Mouse (Mus musculus) kidney, adult 18-20 months (tissue): ENCODE results near the gene Zfp810.
A peak's percentile ranks its signal among the peaks of the same experiment; 100 is the strongest.
"Not testable (repeated sequence)": the region's sequence is repeated elsewhere in the genome, so short reads cannot be mapped to it uniquely, and the experiment has no call there.

Experiments
- DNase-seq: peaks from one replicate; pipeline ENCODE4 v3.0.0; 2021

Zfp810 gene

DNA sequence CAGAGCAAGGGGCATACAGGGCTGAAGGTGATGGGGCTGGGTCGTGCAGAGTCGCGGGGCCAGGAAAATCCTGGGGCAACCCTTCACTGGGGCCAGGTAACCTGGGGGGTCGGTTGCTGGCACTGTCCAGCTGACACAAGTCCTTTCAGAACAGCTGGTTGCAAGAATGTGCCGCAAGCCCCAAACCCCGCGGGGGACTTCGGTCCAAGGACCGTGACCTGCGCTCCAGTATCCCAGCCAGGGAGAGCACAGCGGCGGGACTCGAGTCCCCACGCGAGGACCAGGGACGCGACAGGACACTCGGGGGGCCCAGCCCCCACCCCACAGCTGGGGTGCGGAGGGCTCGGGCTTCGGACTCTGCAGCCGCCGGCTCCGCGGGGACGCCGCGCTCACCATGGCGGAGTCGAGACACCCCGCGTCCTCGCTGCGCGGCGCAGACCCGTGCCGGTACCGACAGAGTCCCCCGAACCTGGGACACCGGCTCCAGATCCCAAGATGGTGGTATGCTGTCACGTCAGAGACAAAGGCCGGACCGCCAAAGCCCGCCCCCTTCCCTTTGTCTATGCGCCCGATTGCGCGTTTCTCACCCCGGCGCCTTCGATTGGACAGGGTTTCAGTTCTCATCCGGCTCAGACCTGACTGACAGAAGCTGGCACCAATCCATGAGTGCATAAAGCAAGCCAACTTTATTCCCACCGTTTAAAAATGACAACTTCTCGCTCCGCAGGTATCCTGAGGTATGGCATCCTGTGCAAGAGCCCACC lies at the start of gene Zfp810:
Gene Zfp810 (minus strand): TSS at position 493 of the 764 bp plus-strand sequence.
- DNase-seq: peak; percentile 91

DNA sequence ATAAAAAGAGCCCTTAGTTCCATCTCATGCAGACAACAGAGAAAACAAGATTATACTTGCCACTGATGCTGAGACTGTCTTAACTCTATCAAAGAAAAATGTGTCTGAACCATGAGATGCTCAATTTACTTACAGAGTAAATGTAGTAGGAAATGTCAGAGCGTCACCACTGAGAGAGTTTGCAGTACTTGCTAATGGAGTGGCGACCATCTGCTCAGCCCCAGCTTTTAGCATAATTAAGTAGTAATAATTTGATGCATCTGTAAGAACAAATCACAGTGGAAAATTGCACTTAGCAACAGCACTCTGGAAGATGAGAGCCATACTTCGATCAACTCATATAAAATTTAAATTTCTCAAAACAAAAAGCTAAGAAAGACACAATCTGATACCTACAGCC lies 48.5 kb upstream of the Zfp810 start:
- no peak for DNase-seq

DNA sequence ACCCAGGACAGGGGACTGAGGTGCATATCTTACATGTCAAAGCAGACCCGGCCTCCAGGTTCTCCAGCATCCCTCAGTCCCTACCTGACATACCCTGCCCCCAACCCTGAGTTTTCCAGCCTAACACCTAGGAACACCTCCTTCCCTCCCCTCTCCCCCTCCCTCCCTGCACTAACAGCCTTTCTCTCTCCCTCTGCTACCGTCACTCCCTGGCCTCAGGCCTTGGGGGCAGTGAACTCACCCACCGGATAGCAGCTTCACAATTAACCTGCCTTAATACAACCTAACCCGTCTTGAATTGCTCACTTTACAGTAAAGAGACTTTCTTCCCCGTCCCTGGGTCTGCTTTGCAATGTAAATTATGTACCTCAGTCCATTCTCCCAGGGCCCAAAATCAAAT lies 46.5 kb upstream of the Zfp810 start:
- DNase-seq: no peak

DNA sequence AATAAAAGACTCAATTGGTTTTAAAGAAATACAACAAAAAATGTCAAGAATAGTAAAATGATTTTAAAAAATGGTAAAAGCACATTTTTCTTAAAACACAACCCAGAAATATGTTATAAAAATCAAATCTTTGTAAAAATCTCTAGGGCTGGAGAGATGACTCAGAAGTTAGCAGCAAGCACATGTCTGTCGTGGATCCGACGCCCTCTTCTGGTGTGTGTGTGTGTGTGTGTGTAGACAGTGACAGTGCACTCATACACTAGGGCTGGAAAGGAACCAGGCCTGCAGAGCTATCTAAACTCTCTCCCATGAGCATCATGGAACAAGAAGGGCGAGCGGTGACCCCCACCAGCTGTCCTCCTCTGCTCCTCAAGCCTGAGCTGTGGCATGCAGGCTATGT lies 46.0 kb upstream of the Zfp810 start:
- DNase-seq: no peak

DNA sequence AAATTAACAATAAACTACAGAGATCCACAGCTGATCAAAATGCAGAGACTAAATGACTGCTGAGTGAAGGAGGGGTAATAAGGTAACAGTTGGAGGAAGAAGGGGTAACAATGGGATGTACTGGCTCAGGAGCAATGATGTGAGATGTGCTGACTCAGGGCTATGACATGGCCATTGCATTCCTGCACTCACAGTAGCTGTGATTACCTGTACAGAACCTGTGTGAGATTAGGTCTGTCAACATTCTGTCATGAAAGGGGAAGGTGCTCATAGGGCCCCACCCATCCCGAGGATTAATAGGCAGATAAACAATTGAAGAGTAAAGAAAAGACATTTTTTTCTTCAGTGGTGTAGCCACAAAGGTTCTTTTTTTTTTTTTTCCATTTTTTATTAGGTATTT lies 32.9 kb upstream of the Zfp810 start:
- no peak for DNase-seq

DNA sequence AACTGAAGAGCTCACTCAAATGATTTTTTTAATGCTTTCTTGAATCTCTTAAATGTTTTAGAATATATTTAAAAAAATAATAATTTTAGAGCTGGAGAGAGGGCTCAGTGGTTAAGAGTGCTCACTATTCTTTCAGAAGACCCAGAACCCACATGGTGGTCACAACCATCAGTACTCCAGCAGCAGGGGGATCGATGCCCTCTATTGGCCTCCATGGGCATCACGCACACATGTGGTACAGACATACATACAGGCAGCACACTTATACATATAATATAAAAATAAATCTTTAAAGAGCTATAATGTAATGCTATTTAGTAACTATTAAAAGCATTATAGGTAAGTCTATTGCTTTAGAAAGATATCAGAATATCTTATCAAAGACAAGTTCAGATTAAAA lies 29.8 kb upstream of the Zfp810 start:
- no peak for DNase-seq

DNA sequence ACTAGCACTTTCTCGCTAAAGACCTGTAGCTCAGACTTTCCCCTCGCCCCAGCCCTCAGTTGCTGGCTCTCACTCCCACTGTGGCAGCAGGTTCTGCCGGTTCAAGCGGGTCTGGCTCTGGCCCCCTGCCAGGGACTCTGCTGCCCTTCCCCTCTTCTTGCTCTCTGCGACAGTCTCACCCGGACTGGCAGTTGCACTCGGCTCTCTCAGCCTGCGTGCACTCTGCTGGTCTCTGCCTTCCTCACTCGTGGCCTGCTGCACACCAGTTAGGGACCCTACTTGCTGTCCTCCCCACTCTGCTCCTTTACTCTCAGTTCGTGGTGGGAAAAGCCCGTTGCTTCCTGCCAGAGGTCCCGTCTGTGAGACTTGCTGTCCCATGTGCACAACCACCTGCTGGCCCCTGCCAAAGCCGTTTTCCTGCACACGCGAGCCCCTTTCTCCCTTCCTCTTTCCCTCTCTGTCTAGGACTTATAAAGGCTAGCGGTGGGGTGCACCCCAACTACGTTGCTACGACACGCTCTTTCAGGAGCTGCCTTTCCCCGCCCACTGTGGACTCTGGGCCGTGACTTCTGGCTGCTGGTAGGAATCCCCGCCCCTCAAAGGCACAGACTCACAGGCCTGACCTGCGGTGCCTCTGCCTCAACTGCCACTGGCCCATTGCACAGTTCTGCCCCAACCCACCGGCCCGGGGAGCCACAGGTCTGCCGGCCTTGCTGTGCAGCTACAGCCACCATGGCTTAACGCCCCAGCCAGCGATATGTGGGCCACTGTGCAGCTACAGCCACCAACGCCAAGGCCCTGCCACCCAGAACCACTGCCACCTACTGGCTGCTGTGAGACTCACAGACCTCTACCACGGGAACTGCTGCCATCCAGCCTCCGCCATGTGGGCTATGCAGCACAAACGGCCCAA lies 20.3 kb upstream of the Zfp810 start:
- peak; percentile 93 for DNase-seq

DNA sequence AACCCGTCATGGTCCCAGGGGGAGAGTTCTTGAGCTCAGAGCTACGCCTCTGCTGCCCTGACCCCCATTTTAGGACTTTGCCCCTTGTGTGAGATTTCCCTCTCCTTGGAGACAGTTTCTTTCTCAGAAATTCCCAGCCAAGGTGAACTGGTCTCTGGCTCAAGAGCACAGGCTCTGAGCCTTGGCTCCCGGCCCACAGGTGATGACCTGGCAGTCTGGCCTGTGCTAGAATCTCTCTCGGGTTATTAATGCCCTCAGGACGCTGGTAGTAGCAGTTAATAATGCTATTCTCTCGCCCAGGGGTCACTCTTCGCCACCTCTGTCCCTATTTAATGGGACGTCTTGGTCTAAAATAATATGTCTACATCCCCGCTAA lies 19.6 kb upstream of the Zfp810 start:
- DNase-seq: peak; percentile 87

DNA sequence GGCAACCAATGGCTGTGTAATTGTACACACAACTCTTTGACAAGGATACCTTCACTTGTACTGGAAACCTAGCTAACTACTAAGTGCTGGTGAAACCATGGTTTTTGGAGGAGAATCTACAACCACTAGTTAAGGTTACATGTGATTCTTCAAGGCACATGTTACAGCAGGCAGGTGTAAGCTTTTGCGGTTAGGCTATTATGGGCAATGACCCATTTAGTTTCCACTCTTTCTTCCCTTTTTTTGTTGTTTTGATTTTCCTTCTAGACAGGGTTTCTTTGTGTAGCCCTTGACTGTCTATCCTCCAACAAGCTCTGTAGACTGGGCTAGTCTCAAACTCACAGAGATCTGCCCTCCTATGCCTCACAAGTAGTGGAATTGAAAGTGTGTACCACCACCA lies 17.1 kb upstream of the Zfp810 start:
- no peak for DNase-seq

DNA sequence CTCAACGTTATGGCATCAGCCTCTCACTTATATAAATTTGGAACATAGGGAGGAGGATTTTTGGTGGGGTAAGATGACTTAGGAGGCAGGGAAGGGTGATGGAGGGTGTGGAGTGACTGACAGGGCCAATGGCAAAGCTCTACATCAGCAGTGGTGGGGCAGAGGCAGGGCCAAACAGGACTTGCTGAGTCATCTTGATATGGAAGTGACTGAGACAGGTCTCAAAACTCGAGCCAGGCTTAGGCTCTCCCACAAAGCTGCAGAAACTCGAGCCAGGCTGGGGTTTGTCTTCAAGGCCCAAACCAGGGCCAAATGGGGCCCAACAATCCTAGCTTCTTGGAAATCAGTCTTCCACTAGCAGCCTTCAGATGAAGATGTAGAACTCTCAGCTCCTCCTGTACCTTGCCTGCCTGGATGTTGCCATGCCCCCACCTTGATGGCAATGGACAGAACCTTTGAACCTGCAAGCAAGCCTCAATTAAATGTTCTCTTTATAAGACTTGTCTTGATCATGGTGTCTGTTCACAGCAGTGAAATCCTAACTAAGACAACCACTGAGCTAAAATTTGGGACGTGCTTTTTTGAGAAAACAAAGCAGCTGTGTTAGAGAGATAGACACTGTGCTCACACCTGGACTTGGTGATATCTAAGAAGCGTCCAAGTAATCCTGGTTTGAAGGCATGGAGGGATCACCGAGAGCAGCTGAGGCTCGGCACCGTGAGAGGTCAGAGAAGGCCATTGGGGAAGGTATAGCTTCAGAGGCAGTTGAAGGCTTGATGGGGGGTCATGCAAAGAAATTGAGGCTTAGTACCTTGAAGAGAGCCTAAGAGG lies 15.1 kb upstream of the Zfp810 start:
- no peak for DNase-seq

DNA sequence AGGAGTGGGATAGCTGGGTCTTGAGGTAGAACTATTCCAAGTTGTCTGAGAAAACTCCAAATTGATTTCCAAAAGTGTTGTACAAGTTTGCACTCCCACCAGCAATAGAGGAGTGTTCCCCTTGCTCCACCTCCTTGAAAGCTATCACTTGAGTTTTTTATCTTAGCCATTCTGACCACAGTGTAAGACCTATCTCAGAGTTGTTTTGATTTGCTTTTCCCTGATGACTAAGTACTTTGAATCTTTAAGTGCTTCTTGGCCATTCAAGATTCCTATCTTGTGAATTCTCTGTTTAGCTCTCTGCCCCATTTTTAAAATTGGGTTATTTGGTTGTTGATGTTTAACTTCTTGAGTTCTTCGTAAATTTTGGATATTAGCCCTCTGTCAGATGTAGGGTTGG lies 11.7 kb upstream of the Zfp810 start:
- no peak for DNase-seq

DNA sequence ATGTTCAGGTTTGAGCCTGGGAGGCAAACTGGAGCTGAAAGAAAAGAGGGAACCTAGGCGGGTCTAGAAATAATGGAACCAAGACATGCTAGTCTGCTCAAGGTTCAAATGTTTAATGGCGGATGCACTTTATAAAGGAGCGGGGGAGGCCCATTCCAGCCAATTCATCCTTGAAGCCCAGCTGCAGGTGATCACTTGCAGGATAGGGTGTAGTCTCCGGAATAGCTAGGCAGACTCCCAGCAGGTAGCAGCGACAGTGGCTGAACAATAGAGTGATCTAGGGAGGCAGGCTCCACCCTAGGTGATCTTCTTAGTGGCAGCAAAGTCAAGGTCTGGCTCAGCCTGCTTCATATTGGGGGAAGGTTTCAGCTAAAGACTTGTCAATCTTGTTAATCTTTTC lies 8.6 kb upstream of the Zfp810 start:
- not testable (repeated sequence) for DNase-seq

DNA sequence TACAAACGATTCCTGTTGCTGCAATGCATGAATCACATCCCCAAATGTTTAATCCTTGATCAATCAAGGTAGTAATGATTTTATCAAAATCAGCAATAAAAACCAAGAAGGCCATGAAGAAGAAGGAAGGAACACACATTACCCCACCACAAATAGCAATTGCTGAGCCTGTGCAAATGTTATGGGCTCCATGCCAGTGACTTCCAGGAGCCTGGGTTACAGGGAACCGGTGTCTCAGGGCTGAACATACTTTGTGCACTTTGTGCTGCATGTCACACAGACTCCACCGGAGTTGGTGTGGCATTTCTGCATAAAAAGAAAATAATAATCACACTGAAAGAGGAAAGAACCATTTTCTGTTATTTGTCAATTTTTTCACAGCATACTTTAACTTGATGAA lies 6.6 kb upstream of the Zfp810 start:
- peak; percentile 38 for DNase-seq

DNA sequence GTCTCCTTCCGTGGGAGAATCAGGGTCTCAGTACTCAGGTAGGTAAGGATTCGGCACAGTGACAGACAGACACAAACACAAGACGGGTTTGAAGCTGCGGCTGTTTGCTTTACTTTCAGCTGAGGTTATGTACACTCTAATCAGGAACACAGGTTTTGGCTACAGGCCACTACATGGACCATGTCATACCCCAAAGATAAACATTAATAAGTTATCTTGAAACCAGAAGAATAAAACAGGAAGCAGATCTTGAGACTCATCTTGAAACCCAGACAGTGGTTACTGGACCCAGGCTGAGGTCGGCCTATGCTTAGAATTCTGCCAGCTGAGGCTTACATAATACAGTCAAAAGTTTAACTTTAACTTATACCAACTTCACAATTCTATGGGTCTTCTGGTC lies 5.8 kb upstream of the Zfp810 start:
- DNase-seq: peak; percentile 19

DNA sequence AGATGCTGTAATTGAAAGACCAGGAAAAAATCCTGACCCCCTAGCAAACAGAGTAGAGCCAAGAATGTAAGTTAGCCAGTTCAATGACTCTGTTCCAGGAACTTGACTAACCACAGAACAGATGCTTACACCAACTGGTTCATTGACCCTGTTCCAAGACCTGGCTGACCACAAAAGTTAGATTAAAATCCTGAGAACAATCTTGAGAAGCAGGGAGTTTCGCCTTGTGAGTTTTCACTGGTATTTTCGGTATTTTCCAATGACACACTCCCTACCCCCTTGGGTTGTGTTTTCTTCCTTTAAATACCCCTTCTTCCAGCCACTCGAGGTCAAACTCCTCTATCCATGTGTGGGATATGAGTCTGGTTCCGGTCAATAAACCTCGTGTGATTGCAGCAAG lies 2.2 kb upstream of the Zfp810 start:
- DNase-seq: peak; percentile 7

DNA sequence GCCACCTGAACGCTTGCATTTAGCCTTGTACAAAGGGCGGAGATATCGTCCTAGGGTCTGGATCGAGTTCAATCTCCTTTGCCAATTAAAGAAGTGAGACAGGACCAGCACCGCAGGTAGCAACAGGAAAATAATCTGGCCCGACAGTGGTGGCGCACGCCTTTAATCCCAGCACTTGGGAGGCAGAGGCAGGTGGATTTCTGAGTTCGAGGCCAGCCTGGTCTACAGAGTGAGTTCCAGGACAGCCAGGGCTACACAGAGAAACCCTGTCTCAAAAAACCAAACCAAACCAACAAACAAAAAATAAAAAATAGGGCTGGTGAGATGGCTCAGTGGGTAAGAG lies 443 bp upstream of the Zfp810 start:
- DNase-seq: not testable (repeated sequence)

DNA sequence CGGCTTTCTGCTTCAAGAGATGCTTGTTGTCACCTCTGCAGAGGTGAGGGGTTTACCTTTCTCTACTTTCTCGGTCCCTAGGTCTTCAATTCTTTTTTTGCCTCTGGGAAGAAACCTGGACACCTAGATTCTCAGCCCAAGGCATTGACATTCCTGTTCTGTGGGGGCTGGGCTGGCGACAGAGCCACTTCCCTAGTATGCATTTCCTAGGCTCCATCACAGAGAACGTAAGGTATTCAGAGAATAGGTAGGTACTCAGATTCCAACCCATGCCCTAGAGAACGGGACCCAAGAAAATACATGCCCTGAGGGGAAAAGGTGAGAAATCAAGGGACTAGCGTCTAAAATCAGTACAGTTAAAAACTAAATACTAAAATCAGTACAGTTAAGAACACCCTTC lies 722 bp downstream of the Zfp810 start:
- DNase-seq: no peak

DNA sequence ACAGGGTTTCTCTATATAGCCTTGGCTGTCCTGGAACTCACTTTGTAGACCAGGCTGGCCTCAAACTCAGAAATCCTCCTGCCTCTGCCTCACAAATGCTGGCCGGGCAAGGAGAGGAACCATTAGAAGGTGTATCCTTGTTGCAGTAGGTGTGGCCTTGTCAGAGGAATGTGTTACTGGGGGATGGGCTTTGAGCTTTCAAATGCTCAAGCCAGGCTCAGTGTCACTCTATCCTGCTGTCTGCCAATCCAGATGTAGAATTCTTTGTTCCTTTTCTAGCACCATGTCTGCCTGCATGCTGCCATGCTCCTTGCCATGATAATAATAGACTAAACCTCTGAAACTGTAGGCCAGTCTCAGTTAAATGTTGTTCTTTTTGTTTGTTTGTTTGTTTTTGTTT lies 5.2 kb downstream of the Zfp810 start:
- DNase-seq: no peak

DNA sequence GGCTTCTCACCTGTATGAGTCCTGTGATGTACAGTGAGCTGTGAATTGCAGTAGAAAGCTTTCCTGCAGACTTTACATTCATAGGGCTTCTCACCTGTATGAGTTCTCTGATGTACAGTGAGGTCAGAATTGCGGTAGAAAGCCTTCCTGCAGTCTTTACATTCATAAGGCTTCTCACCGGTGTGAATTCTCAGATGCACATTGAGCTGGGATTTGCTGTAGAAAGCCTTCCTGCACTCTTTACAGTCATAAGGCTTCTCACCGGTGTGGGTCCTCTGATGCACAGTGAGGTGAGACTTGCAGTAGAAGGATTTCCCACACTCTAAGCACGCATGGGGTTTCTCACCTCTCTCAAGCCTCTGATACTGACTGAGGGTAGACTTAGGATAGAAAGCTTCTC lies 28.7 kb downstream of the Zfp810 start:
- DNase-seq: no peak

DNA sequence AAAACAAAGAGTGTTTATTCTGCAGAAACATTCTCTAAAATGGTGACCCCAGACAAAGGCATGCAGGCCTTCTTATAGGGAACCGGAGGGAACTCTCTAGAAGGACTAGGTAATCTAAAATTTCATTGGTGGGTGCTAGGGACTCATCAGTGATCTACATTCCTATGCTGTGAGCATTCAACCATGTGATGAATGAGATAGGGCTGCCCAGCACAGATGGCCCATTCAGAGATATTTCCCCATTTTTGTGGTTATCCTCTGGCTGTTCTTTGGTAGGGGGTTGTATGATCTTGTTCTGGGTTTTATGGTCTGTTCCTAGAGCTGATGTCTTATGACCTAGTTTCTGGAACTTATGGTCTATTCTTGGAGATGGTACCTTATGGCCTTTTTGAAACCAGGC lies 38.6 kb downstream of the Zfp810 start:
- no peak for DNase-seq

DNA sequence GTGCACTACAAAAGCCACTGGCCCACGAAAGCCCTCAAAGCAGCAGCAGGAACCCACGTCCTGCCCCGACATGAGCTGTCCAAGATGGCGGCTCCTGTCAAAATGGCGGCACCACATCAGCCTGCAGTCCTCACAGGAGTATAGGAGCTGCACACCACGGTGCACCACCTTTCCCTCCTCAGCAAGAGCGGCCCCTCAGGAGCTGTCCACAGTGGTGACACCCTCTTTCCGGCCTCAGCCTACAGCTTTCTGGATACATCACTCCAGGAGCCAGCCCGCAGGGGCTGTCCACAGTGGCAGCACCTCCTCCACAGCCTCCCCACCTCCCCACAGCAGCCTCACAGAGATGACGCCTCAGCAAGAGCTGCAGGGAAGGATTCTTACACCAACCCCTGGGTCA lies 44.8 kb downstream of the Zfp810 start:
- DNase-seq: no peak

DNA sequence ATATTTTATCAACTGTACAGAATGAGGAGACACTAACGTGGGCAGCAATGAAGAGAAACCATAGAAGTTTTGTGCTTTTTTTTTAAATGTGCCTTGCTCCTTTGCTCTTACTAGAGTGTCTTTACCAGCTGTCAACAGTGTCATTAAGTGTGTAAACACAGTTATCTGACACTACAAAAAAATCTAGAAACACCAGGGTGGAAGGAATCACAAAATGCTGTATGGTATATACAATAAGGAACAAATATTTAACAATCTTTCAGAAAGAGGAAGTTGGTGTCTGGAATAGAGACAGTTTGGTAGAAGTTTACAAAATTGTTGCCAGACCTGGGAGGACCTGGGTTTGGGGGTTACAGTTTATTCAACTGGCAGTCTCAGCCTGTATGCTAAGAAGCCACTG lies 45.9 kb downstream of the Zfp810 start:
- DNase-seq: no peak

DNA sequence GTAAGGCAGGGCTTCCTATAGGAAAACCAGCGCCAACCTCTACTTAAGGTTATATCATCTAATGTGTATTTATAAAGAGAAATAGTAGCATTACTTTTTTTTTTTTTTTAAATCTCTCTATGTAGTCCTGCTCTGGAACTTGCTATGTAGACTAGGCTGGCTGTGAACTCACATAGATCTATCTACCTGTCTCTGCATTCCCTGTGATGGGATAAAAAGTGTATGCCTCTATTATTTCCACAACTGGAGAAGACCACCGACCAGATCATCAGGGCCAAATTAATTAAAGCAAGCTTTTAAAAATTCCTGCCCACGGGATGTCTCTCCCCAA lies 47.4 kb downstream of the Zfp810 start:
- DNase-seq: no peak
